Mouse (Mus musculus) right cerebral cortex, adult 2 months (tissue): ENCODE data around the gene Arf3.
A peak's percentile ranks its signal among the peaks of the same experiment; 100 is the strongest.
"Not testable (repeated sequence)": the region's sequence is repeated elsewhere in the genome, so short reads cannot be mapped to it uniquely, and the experiment has no call there.

Source experiments
- DNase-seq, 2 experiments: peaks; one replicate each; pipeline ENCODE4 v3.0.0; 2021 to 2022; ENCODE audit warnings: low spot score in 2 of 2

Gene Arf3

DNA sequence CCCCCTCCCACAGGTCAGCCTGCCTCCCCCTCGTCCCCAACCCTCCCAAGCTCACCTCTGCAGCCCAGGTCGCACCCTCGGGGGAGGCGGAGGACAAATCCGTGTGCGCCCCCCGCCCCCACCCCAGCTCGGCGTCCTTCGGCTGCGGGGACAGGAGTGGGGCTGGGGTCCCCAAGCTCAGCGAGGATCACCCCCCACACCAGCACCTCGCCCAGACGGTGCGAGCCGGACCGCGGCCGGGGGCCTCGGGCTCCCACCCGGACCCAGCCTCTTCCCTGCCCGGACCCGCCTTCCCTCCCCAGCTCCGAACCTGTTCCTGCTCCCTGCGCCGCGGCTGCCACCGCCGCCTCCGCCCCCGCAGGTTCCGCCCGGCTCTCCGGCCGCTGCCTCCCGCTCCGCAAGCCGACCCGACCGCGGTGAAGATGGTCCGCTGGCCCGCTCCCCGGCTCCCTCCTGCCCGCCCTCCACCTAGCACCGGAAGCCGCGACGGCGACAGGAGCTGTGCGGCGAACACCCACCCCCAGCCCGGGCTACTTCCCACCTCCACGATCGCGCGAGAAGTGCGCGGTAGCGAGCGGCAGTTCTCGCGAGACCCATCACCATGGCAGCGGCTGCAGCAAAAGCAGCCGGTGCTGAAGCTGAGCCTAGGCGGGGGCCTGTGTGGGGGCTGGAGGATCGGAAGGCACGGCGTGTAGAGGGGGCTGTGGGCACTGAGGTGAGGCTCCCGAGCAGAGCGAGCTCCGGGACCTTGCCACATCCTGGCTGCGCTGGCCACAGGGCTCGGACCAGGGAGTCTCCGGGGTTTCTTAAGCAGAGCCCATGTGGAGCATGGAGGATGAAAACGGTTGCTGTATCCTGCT, at the start of gene Arf3:
Gene Arf3 (minus strand): TSS at position 545 of the 860 bp plus-strand sequence.
- peak; percentile 97 for DNase-seq

DNA sequence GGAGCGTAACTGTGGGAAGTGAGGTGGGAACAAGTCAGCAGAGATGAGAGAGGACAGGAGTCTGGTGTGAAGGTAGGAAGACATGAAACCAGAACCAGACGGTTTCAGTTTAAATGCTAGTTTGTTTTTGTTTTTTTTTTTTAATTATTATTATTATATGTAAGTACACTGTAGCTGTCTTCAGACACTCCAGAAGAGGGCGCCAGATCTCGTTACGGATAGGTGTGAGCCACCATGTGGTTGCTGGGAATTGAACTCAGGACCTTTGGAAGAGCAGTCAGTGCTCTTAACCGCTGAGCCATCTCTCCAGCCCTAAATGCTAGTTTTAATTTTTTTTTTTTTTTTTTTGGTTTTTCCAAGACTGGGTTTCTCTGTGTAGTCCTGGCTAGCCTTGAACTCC, 47.2 kb upstream of the Arf3 start:
- not testable (repeated sequence) for DNase-seq

DNA sequence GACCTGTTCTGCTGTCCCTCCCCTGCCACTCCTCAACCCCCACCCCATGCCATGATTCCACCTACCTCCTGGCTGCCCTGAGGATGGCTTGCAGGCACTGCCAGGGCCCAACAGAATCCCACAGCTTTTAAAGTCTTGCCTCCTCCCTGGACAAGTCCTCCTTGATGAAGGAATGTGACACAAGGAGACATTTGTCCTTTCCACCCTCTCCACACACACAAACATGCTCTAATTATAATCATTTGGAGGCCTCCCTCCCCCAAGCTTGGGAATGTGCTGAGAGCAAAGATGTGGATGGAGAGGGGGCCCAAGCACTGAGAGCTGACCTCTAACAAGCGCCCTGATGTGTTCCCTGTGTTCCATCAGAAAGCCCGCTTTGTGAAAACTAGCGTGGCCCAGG, 46.4 kb upstream of the Arf3 start, which contains the start of gene Ddn:
Gene Ddn (minus strand): TSS at position 101 of the 400 bp plus-strand sequence.
- DNase-seq: no peak

DNA sequence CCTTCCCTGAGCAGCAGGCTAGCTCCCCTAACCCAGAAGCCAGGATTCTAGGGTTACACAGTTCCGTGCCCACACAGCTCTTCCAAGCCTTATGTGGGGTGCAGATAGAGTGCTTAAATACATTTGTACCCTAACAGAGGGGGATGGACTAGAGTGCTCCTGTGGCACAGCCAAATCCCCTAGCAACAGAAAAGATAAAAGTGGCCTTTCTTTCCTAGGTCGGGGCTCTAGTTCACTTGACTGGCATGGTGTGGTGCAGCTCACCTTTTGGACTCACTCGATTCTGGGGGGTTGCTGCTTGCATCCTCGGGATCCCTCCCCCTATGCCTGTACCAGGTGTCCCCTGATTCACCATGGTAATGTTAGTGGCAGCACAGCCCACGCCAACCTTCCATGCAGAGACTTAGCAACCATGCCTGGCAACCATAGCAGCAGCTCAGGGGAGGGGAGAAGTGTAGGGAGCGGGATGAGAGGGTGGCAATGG, 45.7 kb upstream of the Arf3 start:
- peak; percentile 89 to 91 for DNase-seq

DNA sequence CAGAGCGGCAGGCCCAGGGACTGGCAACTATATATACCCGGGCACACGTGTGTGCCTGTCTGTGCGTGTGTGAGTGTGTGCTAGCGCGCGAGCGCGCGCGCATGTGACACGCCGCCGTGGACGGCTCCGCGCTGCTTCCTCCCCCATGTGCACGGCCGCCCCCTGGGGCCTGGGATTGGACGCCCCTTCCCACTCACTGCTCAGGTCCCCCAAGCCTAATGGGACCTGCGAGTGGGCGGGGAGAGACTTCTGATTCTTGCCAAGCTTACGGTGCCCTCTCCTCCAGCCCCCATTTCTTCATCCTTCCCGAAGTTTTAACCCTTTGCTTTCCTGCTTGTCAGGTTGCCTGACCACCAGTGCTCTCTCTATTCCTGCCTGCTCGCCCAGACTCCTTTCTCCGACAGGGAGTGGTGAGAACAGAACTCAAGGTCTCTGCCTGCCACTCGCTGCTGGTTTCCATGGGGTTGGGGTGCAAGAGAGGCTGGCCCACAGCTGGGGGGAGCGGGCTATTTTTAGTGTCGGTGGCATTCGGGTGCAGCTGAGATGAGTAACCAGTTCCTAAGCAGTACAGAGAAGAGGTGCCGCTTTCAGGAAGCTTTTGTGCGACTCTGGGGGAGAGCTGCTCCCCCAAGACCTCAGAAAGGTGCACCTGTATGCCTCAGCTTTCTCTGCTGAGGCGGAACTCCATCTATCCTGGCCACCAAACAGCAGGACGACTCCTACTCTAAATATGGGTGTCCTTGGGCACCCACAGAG, 45.1 kb upstream of the Arf3 start:
- peak; percentile 84 to 88 for DNase-seq

DNA sequence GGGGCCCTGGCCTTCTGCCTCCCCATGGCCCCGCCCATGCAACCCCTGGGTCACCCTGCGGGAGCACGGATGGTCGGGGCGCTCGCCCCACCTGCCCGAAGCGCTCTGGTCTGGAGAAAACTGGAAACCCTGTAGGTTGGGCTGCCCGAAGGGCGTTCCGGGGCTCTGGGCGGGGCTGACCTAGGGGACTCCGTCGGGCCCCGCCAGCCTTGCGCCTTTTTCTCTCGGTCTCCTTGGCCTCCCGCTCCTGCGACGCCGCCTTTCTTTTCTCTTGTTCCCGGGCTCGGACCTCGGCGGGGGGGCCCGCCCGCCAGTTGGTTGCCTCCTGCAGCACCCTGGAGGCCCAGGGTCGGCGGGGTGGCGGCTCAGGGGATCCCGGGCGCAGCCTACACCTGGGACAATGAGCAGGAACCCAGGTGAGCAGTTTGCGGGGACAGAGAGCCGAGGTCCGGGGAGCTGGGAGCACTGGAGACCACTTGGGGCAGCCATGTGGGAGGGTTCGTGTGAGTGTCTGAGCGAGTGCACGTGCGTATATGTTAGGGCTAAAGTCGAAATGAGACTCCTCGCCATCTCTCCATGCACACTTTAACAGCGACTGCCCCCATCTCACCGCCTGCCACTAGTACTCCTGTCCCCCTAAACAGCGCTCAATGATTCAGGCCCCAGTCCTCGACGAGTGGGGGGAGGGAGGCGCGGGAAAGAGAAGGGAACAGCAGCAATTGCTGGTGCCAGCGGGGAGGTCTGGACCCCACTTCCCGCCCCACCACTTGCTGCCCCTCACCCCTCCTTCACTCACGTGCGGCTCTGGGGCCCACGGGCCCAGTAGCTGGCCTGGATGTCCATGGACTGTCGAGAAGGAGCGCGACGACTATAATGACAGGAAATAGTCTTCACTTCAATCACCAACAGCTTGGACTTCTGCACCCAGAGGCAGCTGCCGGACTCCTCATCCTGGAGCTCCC, 44.1 kb upstream of the Arf3 start:
- peak in 1 of 2 experiments; percentile 53 for DNase-seq

DNA sequence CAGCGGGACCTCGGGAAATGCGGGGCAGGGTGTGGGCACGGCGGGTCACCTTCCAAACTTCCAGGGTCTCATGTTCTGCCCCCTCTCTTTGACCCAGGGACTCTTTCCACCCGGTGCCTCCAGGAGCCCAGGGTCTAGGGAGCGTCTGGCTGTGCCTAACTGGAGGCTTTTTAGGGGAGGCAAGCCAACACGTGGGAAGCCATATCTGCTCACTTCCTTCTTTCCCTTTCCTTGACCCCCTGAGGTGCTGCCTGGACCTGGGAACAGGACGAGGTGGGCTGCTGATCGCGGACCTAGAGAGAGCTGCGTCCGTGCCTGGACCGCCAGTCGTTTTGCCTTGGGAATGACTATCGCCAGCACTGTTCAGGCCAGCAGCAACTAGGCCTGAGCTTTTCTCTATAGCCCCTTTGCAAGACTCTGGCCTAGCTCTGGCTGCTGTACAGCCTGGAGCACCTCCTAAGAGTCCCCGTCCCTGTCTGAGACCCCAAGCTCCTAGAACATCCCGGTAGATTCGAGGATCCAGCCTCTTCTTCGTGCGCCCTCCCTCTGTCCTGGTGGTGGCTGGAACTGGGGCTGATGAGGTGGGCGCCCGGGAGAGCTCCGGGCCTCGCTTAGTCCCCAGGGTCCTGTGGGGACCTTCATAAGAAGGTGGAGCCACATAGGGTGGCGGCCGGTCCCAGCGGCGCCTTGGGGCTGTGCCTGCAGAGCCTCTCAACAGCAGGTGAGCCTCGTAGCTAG, 43.2 kb upstream of the Arf3 start:
- DNase-seq: no peak

DNA sequence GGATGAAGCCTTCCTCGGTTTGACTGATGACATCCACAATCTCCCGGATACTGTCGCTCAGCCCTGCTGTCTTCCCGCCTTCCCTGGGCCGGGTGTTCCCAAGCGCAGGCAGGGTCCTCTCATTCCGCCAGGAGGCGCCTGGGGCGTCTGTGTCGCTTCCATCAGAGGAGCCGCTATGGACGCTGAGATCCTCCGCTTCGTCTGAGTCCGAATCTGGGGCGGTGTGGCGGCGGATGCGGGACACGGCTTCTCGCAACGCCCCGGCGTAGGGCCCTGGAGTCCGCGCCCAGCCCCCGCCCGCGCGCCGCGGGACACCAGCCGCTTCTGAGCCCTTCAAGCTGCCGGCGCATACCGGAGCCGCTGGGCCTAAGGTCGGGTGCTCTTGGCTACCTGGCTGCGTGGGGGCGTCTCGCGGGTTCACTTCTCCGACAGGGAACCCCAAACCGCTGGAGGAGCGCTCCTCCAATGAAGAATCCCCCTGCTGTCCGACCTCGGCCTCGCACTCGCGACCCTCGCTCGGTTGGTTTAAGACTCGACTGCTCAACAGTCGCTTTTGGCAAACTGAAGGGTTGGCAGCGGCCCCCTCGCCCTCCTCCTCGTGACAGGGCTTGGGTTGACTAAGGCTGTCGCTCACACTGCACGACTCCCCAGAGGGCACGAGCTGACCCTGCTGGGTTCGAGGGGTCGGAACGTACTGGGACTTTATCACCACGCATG, 42.5 kb upstream of the Arf3 start:
- DNase-seq: peak; percentile 80 to 84

DNA sequence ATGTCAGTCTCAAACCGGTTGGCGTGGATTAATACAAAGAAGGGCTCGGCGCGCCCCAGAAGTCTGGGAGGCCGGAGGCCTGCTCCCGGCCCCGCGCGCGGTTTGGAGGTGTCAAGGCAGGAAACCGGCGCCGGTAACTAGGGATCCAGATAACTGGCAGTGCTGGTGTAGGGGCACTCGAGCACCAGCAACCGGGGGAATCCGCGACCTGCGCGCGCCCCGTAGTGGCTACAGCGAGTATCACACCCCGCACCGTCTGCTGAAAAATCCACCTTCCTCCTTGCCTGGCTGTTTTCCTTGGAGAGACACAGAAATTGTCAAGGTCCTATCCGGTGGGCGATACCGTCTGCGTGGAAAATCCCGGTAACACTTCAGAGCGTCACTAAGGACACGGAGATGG, 41.0 kb upstream of the Arf3 start:
- DNase-seq: peak; percentile 95 to 96

DNA sequence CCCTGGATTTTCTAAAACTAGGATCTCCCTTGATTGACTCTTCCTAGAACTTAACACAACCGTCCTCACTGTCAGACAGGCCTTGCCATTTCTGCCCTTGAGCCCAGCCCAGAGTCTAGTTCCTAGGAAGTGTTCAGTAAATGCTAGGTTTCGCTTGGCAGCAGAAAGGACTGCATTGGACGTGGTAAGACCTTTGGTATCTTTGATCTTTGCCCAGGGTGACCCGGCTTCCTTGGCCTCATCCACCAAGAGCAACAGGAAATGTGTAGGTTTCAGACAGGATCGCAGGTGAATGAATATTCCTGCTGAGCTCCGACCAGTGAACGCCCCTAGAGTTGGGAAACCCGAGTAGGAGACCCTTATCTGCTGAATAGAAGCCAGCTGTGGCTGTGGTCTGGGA, 39.9 kb upstream of the Arf3 start:
- no peak for DNase-seq

DNA sequence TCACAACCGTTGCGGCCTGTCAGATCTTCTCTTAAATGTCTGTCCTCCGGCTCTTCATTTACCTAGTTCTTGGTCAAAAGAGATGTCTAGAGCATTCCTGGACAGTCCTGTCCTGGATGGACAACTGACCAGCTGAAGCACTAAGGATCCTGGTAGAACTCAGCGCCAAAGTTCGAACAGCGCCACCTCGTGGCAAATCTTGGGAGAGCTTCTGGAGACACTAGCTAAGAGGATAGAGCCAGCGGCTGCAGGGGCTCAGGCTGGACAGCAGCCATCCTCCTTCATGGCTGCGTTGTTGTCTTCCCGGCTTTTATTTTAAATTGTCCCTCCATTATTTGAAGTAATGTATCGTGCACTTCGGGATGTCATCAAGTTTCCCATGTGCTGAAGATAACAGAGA, 36.4 kb upstream of the Arf3 start:
- peak; percentile 86 to 87 for DNase-seq

DNA sequence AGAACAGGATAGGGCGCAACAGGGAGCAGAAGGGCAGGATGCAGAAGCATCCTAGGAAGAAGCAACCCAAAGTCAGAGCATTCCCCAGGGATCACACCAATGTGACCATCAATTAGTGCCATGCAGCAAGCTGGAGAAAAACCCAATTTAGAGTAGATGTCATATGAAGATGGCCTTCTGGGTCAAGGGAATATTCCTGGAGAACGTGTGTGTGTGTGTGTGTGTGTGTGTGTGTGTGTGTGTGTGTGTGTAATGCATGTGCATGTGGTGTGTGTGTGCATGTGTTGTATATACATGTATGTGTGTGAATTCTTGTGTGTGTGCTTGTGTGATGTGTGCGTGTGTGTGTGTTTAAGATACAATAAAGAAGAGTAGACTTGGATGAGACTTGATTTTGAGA, 35.9 kb upstream of the Arf3 start:
- no peak for DNase-seq

DNA sequence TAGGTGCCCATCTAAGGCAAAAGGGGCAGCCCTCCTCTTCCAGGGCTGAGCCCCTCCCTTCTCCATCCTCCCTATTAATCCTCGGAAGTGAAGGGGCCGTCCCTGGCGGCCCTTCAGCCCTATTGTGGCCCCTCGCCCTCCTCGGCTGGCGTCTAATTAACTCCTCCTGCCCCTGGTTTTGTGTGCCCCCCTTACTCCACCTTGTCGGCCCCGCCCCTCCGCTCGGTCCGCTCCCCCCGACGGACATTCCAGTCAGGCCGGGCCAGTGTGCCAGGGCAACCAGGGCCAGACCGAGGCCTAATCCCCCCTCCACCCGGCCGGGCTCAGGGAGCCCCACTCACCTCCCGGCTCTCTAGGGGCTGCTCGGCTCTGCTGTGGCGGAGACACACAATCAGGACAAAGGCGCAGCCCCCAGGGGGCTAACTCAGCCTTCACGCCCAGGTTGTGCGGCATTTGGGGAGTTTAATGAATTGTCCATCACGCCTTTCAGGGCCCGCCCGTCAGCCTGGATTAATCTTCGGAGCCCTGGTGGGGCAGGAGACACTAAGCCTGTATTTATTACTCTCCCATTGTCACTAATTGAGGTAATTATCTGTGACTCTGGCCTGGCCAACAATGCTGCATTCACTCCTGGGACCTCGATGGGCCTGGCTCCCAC, 35.0 kb upstream of the Arf3 start:
- no peak for DNase-seq

DNA sequence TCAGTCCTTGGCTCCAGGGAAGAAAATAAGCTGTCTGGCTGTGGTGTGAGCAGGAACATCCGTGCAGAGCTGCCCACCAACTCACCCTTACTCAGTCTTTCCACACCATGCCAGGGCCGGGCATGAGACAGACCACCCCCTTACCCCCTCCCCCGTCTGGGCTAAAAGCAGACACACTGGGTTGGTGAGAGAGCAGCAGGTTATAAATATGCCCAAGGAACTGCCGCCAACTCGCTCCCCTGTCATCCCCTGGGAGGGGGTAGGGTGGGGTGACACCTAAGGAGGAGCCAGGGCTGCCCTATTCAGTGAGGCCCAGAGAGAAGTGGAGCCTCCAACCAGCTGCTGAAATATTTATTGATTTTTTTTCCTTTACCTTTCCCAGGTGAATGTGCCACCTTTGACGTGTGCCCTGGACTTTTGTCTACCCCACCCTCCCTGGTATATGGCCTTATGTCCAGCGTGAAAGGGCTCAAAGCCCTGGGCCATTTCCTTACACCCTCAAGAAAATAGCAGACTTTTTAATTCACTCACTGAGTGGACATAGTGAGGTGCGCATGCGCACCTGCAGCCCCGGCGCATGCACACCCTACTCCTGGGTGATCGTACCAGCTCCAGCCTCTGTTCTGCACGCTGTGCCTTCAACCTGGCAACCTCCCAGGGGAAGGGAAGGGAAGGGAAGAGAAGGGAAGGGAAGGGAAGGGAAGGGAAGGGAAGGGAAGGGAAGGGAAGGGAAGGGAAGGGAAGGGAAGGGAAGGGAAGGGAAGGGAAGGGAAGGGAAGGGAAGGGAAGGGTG, 34.0 kb upstream of the Arf3 start:
- no peak for DNase-seq

DNA sequence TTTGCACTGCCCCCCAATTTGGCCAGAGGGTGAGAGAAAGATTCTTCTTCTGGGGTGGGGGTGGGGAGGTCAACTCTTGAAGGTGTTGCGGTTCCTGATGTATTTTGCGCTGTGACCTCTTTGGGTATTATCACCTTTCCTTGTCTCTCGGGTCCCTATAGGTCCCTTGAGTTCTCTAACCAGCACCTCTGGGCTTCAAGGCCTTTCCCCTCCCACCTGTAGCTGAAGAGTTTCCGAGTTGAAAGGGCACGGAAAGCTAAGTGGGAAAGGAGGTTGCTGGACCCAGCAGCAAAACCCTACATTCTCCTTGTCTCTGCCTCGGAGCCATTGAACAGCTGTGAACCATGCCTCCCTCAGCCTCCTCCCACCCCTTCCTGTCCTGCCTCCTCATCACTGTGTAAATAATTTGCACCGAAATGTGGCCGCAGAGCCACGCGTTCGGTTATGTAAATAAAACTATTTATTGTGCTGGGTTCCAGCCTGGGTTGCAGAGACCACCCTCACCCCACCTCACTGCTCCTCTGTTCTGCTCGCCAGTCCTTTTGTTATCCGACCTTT, 30.2 kb upstream of the Arf3 start:
- DNase-seq: no peak

DNA sequence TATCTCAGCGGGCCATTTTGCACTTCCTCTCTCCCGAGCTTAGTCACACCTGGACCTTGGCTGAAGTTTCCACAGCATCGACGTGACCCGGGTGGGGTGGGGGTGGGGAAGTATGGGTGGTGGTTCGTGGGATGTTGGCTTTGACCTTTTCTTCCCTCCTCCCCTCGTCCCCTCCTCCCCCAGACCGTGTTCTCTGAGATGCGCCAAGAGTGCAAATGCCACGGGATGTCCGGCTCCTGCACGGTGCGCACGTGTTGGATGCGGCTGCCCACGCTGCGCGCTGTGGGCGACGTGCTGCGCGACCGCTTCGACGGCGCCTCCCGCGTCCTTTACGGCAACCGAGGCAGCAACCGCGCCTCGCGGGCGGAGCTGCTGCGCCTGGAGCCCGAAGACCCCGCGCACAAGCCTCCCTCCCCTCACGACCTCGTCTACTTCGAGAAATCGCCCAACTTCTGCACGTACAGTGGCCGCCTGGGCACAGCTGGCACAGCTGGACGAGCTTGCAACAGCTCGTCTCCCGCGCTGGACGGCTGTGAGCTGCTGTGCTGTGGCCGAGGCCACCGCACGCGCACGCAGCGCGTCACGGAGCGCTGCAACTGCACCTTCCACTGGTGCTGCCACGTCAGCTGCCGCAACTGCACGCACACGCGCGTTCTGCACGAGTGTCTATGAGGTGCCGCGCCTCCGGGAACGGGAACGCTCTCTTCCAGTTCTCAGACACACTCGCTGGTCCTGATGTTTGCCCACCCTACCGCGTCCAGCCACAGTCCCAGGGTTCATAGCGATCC, 29.4 kb upstream of the Arf3 start:
- peak; percentile 58 to 65 for DNase-seq

DNA sequence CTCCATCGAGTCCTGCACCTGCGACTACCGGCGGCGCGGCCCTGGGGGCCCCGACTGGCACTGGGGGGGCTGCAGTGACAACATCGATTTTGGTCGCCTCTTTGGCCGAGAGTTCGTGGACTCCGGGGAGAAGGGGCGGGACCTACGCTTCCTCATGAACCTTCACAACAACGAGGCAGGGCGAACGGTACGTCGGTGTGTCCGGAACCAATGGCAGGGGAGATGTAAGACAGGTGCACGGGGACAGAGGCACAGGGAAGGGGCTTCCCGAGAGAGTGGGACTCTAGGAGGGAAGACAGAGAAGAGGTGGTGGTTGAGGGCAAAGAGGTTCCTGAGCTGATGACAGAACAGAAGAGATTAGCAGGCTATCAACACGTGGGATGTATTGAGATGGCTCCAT, 28.8 kb upstream of the Arf3 start:
- DNase-seq: no peak

DNA sequence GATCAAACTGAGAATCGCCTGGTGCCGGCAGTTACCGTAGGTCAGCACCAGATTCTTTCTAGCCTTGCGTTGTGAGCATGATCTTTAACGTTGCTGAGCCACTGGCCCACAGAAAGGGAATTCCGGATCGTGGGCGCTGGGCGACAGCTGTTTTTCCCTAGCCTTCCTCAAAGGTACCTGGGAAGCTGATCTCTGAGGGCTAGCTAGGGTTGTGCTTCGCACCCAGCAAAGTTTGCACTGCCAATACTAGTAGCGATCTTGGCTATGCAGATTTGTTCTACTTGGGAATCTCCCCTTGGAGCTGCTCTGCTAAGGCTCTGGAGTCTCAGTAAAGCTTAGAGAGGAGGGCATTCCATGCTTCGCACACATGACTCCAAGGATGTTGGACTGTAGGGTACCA, 28.2 kb upstream of the Arf3 start:
- DNase-seq: no peak
